Mouse (Mus musculus): ENCODE results near the gene Uts2b.

GRCm38 (mm10) chr16:27370191-27370590 lies at the start of gene Uts2b:
- TF ChIP-seq POLR2A (IDR thresholded peaks at IDR 0.05; ENCODE audit: control insufficient read depth, low read depth, low read length) (no peak), CTCF (IDR thresholded peaks at IDR 0.05; ENCODE audit: control insufficient read depth, insufficient read depth, insufficient replicate concordance, low read depth, low read length) (no peak)
